Mouse (Mus musculus) midbrain, embryonic 14.5 days (tissue): Measurements from ENCODE around the gene Sigirr. TPM values are rescaled to one million over a fixed set of nuclear protein-coding genes. Genes with fewer than 3 reads are reported as not detected.

Experiments
- ATAC-seq: fragments of 200-750 bp; cut with Nextera tagmentation; 2 replicates; pipeline ENCODE4 v1.8.0; 2017; ENCODE audit warnings: moderate number of reproducible peaks, moderate library complexity; ENCODE audit not compliant: low FRiP score, low TSS enrichment
- DNase-seq: peaks from one replicate; pipeline ENCODE4 v3.0.0-alpha.2; 2015
- H3K27ac ChIP-seq: fragments of 300-500 bp; sonication (generic); replicated peaks from 2 replicates; pipeline ENCODE4 v1.5.1; 2014; ENCODE audit warnings: mild to moderate bottlenecking, low read depth, low read length, moderate library complexity
- H3K27me3 ChIP-seq: fragments of 300-500 bp; sonication (generic); 2 replicates; pipeline ENCODE4 v1.6.1; 2014; ENCODE audit warnings: low read length, control low read depth, mixed read lengths; ENCODE audit not compliant: control insufficient read depth, insufficient read depth
- H3K36me3 ChIP-seq: fragments of 300-500 bp; sonication (generic); 2 replicates; pipeline ENCODE4 v1.6.1; 2014; ENCODE audit warnings: low read length, control low read depth; ENCODE audit not compliant: control insufficient read depth, insufficient read depth
- H3K4me1 ChIP-seq: fragments of 300-500 bp; sonication (generic); 2 replicates; pipeline ENCODE4 v1.6.1; 2014; ENCODE audit warnings: mild to moderate bottlenecking, antibody characterized with exemption, low read length, control low read depth; ENCODE audit not compliant: control insufficient read depth, insufficient read depth
- H3K4me2 ChIP-seq: fragments of 300-500 bp; sonication (generic); 2 replicates; pipeline ENCODE4 v1.6.1; 2014; ENCODE audit warnings: mild to moderate bottlenecking, low read length, moderate library complexity
- H3K4me3 ChIP-seq: fragments of 300-500 bp; sonication (generic); replicated peaks from 2 replicates; pipeline ENCODE4 v1.5.1; 2014; ENCODE audit warnings: low read depth, low read length
- H3K9ac ChIP-seq: fragments of 300-500 bp; sonication (generic); replicated peaks from 2 replicates; pipeline ENCODE4 v1.6.1; 2014; ENCODE audit warnings: mild to moderate bottlenecking, low read length, moderate library complexity
- H3K9me3 ChIP-seq: fragments of 300-500 bp; sonication (generic); 2 replicates; pipeline ENCODE4 v1.6.1; 2016; ENCODE audit warnings: low read length, control low read depth, mixed read lengths; ENCODE audit not compliant: control insufficient read depth
- WGBS: fragments of 180-500 bp; shearing (Covaris S2); extraction: QIAGEN DNeasy Blood & Tissue Kit; methylation state at CpG from one replicate; pipeline ENCODE4 v1.1.7; 2014; 5-methylcytosine and 5-hydroxymethylcytosine counted together
- polyA plus RNA-seq: library from polyadenylated mRNA; unstranded; fragments of >200 nt; fragmentation: Nextera tagmentation; extraction: Ambion mirVana; gene quantifications from 2 replicates; pipeline ENCODE4 v1.2.1, GENCODE M21; 2014

The Sigirr gene
- polyA plus RNA-seq, 1 experiment from 2014 or later = 2.1 TPM

DNA sequence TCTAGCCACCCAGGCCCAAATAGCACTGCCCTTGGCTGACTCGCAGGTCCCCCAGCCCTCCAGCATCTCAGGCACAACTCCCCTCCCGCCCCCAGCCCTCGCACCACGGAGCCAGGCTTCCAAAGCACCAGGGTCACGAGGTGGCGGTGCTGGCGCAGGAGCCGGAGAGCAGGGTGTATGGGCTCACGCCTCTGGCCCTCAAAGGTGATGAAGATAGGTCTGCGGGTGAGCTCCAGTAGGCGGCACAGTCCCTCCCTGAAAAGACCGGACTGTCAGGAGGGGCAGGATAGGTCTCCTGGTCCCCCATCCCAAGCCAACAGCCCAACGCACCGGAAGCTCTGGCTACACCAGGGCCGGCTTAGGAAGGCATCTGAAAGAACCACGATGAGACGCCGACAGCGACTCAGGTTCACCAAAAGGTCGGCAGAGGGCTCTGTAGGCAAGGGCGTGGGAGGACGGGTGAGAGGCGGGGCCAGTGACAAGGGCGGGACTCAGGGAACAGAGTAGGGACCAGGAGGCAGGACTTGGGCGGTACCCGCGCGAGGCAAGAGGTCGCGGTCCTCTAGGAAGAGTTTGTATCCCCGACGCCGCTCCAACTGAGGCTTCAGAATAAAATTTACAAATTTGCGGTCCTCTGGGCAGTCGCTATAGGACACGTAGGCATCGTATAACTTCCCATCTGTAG lies 8.2 kb downstream of the Sigirr start:
- no peaks in the 10 kb centered on the region for H3K9me3 ChIP-seq
- 5% methylated on average over 37 of the region's 37 CpGs for WGBS
- 0 out of 2 replicates have a peak, but pooled peaks cover 5% of the 10 kb centered on the region for H3K4me1 ChIP-seq
- no peak overlapping the region for H3K27ac ChIP-seq
- no peak overlapping the region for H3K4me3 ChIP-seq
- H3K9ac ChIP-seq = no peak overlapping the region
- ATAC-seq (peak; percentile 72), DNase-seq (peak; percentile 75)
- H3K27me3 ChIP-seq = peaks cover 11% of the 10 kb centered on the region
- no peaks in the 10 kb centered on the region for H3K36me3 ChIP-seq
- H3K4me2 ChIP-seq = peak overlapping the region; percentile 41

- Histone ChIP-seq H3K27ac (no peak overlapping the region), H3K27me3 (peaks cover 11% of the 10 kb centered on the region), H3K4me3 (no peak overlapping the region), H3K9ac (no peak overlapping the region), H3K9me3 (no peaks in the 10 kb centered on the region), H3K4me1 (0 out of 2 replicates have a peak, but pooled peaks cover 5% of the 10 kb centered on the region), H3K36me3 (no peaks in the 10 kb centered on the region), H3K4me2 (no peak overlapping the region)
- DNase-seq (no peak), ATAC-seq (no peak)
- WGBS = 58% methylated on average over 8 of the region's 8 CpGs
These were observed 10.1 kb downstream of the Sigirr start for GRCm38 (mm10) chr7:141090228-141090627.

GRCm38 (mm10) chr7:141088473-141088872 lies 11.9 kb downstream of the Sigirr start:
- Histone ChIP-seq H3K4me1 (0 out of 2 replicates have a peak, but pooled peaks cover 5% of the 10 kb centered on the region), H3K27me3 (peaks cover 11% of the 10 kb centered on the region), H3K4me2 (peak overlapping the region; percentile 6; the same call in 1 of the 2 replicates), H3K9me3 (no peaks in the 10 kb centered on the region), H3K4me3 (no peak overlapping the region), H3K27ac (no peak overlapping the region), H3K9ac (no peak overlapping the region), H3K36me3 (no peaks in the 10 kb centered on the region)
- ATAC-seq = no peak
- 24% methylated on average over 18 of the region's 18 CpGs for WGBS
- no peak for DNase-seq

DNA sequence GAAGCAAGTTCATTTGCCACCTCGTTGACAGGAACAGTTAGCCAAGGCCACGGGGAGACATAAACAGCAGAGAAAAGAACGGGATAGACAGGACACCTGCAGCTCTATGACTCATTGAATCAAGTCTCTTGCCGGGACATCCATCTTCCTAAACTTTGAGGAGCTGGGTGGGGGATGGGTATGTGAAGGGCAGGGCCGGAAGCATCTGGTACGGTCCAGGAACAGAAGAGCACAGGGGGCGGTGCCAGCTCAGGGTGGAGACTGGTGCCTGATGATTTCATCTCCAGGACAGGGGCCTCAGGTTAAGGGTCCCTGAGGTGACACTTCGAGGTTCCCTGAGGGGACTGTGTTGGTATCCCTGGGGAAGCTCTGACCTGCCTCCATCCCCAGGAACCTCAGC lies 12.5 kb downstream of the Sigirr start:
- 47% methylated on average over 8 of the region's 8 CpGs for WGBS
- no peak for DNase-seq
- H3K4me1 ChIP-seq = 0 out of 2 replicates have a peak, but pooled peaks cover 5% of the 10 kb centered on the region
- H3K27ac ChIP-seq = no peak overlapping the region
- no peak overlapping the region for H3K9ac ChIP-seq
- no peaks in the 10 kb centered on the region for H3K9me3 ChIP-seq
- H3K36me3 ChIP-seq = no peaks in the 10 kb centered on the region
- peaks cover 11% of the 10 kb centered on the region for H3K27me3 ChIP-seq
- no peak overlapping the region for H3K4me2 ChIP-seq
- H3K4me3 ChIP-seq = no peak overlapping the region
- ATAC-seq = no peak

DNA sequence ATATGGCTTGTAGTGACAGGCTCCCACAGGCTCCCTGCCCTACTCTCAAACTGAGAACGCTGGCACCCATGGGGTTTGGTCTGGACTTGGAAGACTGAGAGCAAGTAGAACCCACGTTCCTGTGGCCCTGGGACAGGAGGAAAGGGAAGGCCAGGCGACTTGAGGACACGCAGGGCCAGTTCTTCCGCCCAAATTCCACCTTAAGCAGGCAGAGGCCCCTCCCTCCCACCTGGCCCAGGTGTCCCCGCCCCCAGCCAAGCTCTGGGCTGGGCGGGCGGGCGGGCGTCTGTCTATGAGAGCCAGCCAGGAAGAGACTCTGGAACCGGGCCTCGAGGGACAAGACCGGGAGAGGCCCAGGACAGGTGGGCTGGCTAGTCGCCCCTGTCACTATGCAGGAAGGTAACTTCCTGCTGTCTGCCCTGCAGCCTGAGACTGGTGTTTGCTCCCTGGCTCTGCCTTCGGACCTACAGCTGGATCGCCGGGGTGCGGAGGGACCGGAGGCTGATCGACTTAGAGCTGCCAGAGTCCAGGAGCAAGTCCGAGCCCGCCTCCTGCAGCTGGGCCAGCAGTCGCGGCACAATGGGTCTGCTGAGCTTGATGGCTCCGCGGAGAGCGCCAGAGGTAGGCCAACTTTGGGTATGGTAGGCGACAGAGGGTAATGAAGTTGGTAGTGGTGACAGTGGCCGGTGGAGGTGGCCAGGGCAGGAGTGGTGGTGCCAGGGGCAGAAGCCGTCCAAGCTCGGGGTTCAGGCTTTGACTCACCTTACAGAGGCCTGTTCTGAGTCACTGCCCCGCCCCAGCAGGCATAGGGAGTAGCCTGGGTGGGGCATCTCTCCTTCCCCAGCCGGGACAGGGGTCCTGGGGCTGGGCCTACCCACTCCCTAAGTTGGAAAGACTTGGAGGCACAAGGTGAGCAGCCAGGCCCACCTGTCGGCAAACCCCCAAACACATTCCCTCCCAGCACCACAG lies 20.6 kb downstream of the Sigirr start:
- H3K4me2 ChIP-seq = no peak overlapping the region
- no peak overlapping the region for H3K9ac ChIP-seq
- no peak overlapping the region for H3K27ac ChIP-seq
- ATAC-seq = no peak
- no peaks in the 10 kb centered on the region for H3K4me1 ChIP-seq
- H3K27me3 ChIP-seq = no peaks in the 10 kb centered on the region
- no peaks in the 10 kb centered on the region for H3K9me3 ChIP-seq
- H3K36me3 ChIP-seq = no peaks in the 10 kb centered on the region
- no peak overlapping the region for H3K4me3 ChIP-seq
- WGBS = 28% methylated on average over 34 of the region's 34 CpGs
- no peak for DNase-seq

DNA sequence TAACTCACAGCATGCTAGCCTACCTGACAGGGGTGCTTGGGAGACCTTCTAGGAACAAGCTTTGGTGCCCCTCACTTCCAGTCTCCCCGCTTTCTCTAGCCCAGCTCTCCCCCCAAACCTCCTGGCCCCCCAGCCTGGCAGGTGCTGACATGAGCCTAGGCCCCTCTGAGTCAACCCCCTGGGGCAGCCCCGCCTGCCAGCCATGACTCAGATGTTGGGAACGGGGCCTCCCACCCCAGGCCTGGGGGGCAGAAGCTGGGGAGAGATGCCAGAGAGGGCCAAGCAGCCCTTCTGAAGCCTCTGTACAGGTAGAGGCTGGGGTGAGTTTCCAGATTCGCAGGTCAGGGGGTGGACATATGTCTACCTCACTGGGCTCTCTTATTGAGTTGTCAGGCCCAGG lies 21.5 kb downstream of the Sigirr start:
- Histone ChIP-seq H3K4me3 (no peak overlapping the region), H3K36me3 (no peaks in the 10 kb centered on the region), H3K9me3 (no peaks in the 10 kb centered on the region), H3K27ac (no peak overlapping the region), H3K27me3 (no peaks in the 10 kb centered on the region), H3K9ac (no peak overlapping the region), H3K4me1 (no peaks in the 10 kb centered on the region), H3K4me2 (no peak overlapping the region)
- no peak for DNase-seq
- 77% methylated on average over 4 of the region's 4 CpGs for WGBS
- no peak for ATAC-seq

DNA sequence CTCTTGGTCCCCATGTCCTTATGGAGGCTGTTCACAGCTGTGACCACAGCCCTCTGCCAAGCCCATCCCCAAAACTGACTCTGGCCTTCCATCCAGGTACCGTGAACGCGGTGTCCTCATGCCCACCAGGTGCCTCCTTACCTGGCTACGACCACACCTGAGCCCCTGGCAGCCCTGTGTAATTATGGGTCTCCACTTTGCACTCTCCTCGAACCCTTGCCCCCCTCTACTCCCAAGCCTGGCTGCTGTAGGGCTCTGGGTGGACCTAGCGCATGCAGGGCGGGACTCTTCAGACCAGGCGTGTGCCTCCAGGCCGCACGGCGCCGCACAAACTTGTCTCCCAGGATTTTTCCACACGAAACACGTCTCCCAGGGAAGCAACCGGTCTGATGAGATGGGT lies 22.5 kb downstream of the Sigirr start, which contains the start of gene Pkp3:
Gene Pkp3 (plus strand): TSS at position 378 of the 400 bp plus-strand sequence.
- ATAC-seq (no peak), DNase-seq (no peak)
- H3K4me2 ChIP-seq = no peak within 1 kb of the TSS
- no peaks in the 10 kb centered on the region for H3K4me1 ChIP-seq
- H3K27ac ChIP-seq = no peak within 1 kb of the TSS
- WGBS = 89% methylated on average over 15 of the region's 15 CpGs
- H3K27me3 ChIP-seq = no peaks in the 10 kb centered on the region
- H3K9ac ChIP-seq = no peak within 1 kb of the TSS
- no peaks in the 10 kb centered on the region for H3K9me3 ChIP-seq
- no peak within 1 kb of the TSS for H3K4me3 ChIP-seq
- H3K36me3 ChIP-seq = no peaks in the 10 kb centered on the region

GRCm38 (mm10) chr7:141073782-141074181 lies 26.6 kb downstream of the Sigirr start:
- no peaks in the 10 kb centered on the region for H3K9me3 ChIP-seq
- 87% methylated on average over 4 of the region's 4 CpGs for WGBS
- H3K36me3 ChIP-seq = peaks cover 1% of the 10 kb centered on the region; the same call in 1 of the 2 replicates
- no peak overlapping the region for H3K9ac ChIP-seq
- no peak for ATAC-seq
- H3K4me2 ChIP-seq = no peak overlapping the region
- no peak overlapping the region for H3K27ac ChIP-seq
- no peak for DNase-seq
- no peaks in the 10 kb centered on the region for H3K27me3 ChIP-seq
- no peak overlapping the region for H3K4me3 ChIP-seq
- peaks cover 18% of the 10 kb centered on the region for H3K4me1 ChIP-seq
